Mouse (Mus musculus) MEL (cell line): ENCODE data around the gene Hs3st6. TPM values are rescaled to one million over a fixed set of nuclear protein-coding genes. Genes with fewer than 3 reads are reported as not detected.

Source experiments
- DNase-seq: peaks from one replicate; pipeline ENCODE4 v3.0.0; 2011; ENCODE audit warnings: low read depth, low spot score
- H3K27ac ChIP-seq: 2 replicates; pipeline ENCODE4 v1.5.1; 2012; ENCODE audit warnings: low read depth, mild to moderate bottlenecking, control low read depth, low read length, moderate library complexity; ENCODE audit not compliant: control insufficient read depth
- H3K27me3 ChIP-seq, 2 experiments: fragments of 150-350 bp in 1 of 2; sonication (generic) in 1 of 2; 2 replicates each; pipeline ENCODE4 v1.6.1; 2012; ENCODE audit warnings: low read length in 2 of 2, mild to moderate bottlenecking in 2 of 2, improper control_type of control experiment in 1 of 2, moderate library complexity in 1 of 2; ENCODE audit not compliant: insufficient read depth in 2 of 2, control insufficient read depth in 1 of 2
- H3K36me3 ChIP-seq, 2 experiments: 2 replicates each; pipeline ENCODE4 v1.6.1; 2012 to 2014; ENCODE audit warnings: low read length in 2 of 2, improper control_type of control experiment in 1 of 2, inconsistent platforms in 1 of 2, mild to moderate bottlenecking in 1 of 2; ENCODE audit not compliant: insufficient read depth in 2 of 2, control insufficient read depth in 1 of 2
- H3K4me1 ChIP-seq, 2 experiments: fragments of 150-350 bp in 1 of 2; sonication (generic) in 1 of 2; 2 replicates each; pipeline ENCODE4 v1.6.1; 2012; ENCODE audit warnings: low read length in 2 of 2, improper control_type of control experiment in 1 of 2, mild to moderate bottlenecking in 1 of 2; ENCODE audit not compliant: insufficient read depth in 2 of 2, control insufficient read depth in 1 of 2
- H3K4me3 ChIP-seq, 2 experiments: fragments of 150-350 bp in 1 of 2; sonication (generic) in 1 of 2; 2 replicates each; pipeline ENCODE4 v1.5.1; 2012; ENCODE audit warnings: low read depth in 2 of 2, low read length in 2 of 2, mild to moderate bottlenecking in 2 of 2, moderate library complexity in 2 of 2, control low read depth in 1 of 2, improper control_type of control experiment in 1 of 2; ENCODE audit not compliant: control insufficient read depth in 1 of 2, insufficient read depth in 1 of 2
- H3K79me2 ChIP-seq: 2 replicates; pipeline ENCODE4 v1.6.1; 2012; ENCODE audit warnings: mild to moderate bottlenecking, low read length, moderate library complexity; ENCODE audit not compliant: control insufficient read depth, poor library complexity, insufficient read depth
- H3K9ac ChIP-seq: 2 replicates; pipeline ENCODE4 v1.6.1; 2012; ENCODE audit warnings: low read depth, mild to moderate bottlenecking, control low read depth, low read length, moderate library complexity; ENCODE audit not compliant: control insufficient read depth, poor library complexity, severe bottlenecking
- H3K9me3 ChIP-seq: fragments of 150-350 bp; sonication (generic); replicated peaks from 2 replicates; pipeline ENCODE4 v1.6.1; 2012; ENCODE audit warnings: mild to moderate bottlenecking, low read length, improper control_type of control experiment, moderate library complexity; ENCODE audit not compliant: insufficient read depth
- CHD2 ChIP-seq: IDR thresholded peaks from 2 replicates; pipeline ENCODE4 v1.6.1; 2011; ENCODE audit warnings: low read length, improper control_type of control experiment
- E2F4 ChIP-seq: IDR thresholded peaks from 2 replicates; pipeline ENCODE4 v1.6.1; 2011; ENCODE audit warnings: low read depth, low read length, improper control_type of control experiment, borderline replicate concordance
- ELF1 ChIP-seq: IDR thresholded peaks from 2 replicates; pipeline ENCODE4 v1.6.1; 2014; ENCODE audit warnings: low read depth, mild to moderate bottlenecking, inconsistent platforms, low read length, improper control_type of control experiment, moderate library complexity
- EP300 ChIP-seq, 2 experiments: IDR thresholded peaks; 2 replicates each; pipeline ENCODE4 v1.6.1; 2011; ENCODE audit warnings: improper control_type of control experiment in 2 of 2, low read length in 2 of 2, low read depth in 1 of 2, mild to moderate bottlenecking in 1 of 2
- ETS1 ChIP-seq: IDR thresholded peaks from 2 replicates; pipeline ENCODE4 v1.6.1; 2012; ENCODE audit warnings: low read depth, mild to moderate bottlenecking, inconsistent platforms, low read length, improper control_type of control experiment, moderate library complexity
- GATA1 ChIP-seq: IDR thresholded peaks from 2 replicates; pipeline ENCODE4 v1.6.1; 2011; ENCODE audit warnings: low read depth, low read length, improper control_type of control experiment
- KAT2A ChIP-seq: conservative IDR thresholded peaks from 2 replicates; pipeline ENCODE4 v1.6.1; 2012; ENCODE audit warnings: low read depth, low read length, improper control_type of control experiment, inconsistent platforms
- MAFK ChIP-seq: IDR thresholded peaks from 2 replicates; pipeline ENCODE4 v1.6.1; 2011; ENCODE audit warnings: low read depth, mild to moderate bottlenecking, low read length, improper control_type of control experiment, borderline replicate concordance
- MAX ChIP-seq: IDR thresholded peaks from 2 replicates; pipeline ENCODE4 v1.6.1; 2011; ENCODE audit warnings: low read length, improper control_type of control experiment
- MYC ChIP-seq: IDR thresholded peaks from 2 replicates; pipeline ENCODE4 v1.6.1; 2011; ENCODE audit warnings: low read depth, mild to moderate bottlenecking, low read length, improper control_type of control experiment, moderate library complexity
- POLR2AphosphoS5 ChIP-seq: IDR thresholded peaks from 2 replicates; pipeline ENCODE4 v1.6.1; 2012; ENCODE audit warnings: low read depth, borderline replicate concordance, mild to moderate bottlenecking, inconsistent platforms, low read length, moderate library complexity, mixed read lengths
- RAD21 ChIP-seq: IDR thresholded peaks from 2 replicates; pipeline ENCODE4 v1.6.1; 2011; ENCODE audit warnings: mild to moderate bottlenecking, low read depth, low read length, improper control_type of control experiment
- SIN3A ChIP-seq: IDR thresholded peaks from 2 replicates; pipeline ENCODE4 v1.6.1; 2012; ENCODE audit warnings: low read length, improper control_type of control experiment, inconsistent platforms
- TAL1 ChIP-seq: IDR thresholded peaks from 2 replicates; pipeline ENCODE4 v1.6.1; 2012; ENCODE audit warnings: mild to moderate bottlenecking, inconsistent platforms, low read length, moderate library complexity, mixed read lengths
- TCF12 ChIP-seq: IDR thresholded peaks from 2 replicates; pipeline ENCODE4 v1.6.1; 2014; ENCODE audit warnings: low read depth, mild to moderate bottlenecking, inconsistent platforms, low read length, improper control_type of control experiment, moderate library complexity
- USF2 ChIP-seq, 2 experiments: IDR thresholded peaks; 2 replicates each; pipeline ENCODE4 v1.6.1; 2011 to 2012; ENCODE audit warnings: improper control_type of control experiment in 2 of 2, low read length in 2 of 2, borderline replicate concordance in 1 of 2, inconsistent platforms in 1 of 2, low read depth in 1 of 2, mild to moderate bottlenecking in 1 of 2; ENCODE audit not compliant: insufficient read depth in 1 of 2
- ZC3H11A ChIP-seq: IDR thresholded peaks from 2 replicates; pipeline ENCODE4 v1.6.1; 2012; ENCODE audit warnings: low read depth, mild to moderate bottlenecking, inconsistent platforms, low read length, improper control_type of control experiment
- ZKSCAN1 ChIP-seq: IDR thresholded peaks from 2 replicates; pipeline ENCODE4 v1.6.1; 2012; ENCODE audit warnings: low read depth, mild to moderate bottlenecking, inconsistent platforms, low read length, improper control_type of control experiment, moderate library complexity
- polyA plus RNA-seq, 2 experiments: library from polyadenylated mRNA; stranded (reverse) in 1 of 2; unstranded in 1 of 2; fragments of >175 nt in 1 of 2; fragments of >200 nt in 1 of 2; gene quantifications; 2 replicates each; pipeline versions ENCODE4 v1.2.1 to v1.2.4; 2012; ENCODE audit warnings: low replicate concordance in 2 of 2, low read depth in 1 of 2; ENCODE audit not compliant: insufficient read length in 2 of 2, insufficient read depth in 1 of 2, missing spikeins in 1 of 2
- total RNA-seq: library from RNA; depleted of rRNA; stranded (reverse); fragments of 300-350 nt; gene quantifications from 2 replicates; pipeline ENCODE4 v1.2.3, GENCODE M21; 2012

Hs3st6 gene
- total and polyA plus RNA-seq, 3 experiments: not detected

GRCm38 (mm10) chr17:24729067-24729466 is 23.7 kb upstream of the Hs3st6 start:
- Histone ChIP-seq H3K4me1 (peaks cover 0 to 12% of the 10 kb centered on the region in 2 experiments; a peak in 3 of 4 replicates), H3K79me2 (peaks cover under 1% of the 10 kb centered on the region), H3K4me3 (no peak overlapping the region), H3K27ac (no peak overlapping the region), H3K9ac (no peak overlapping the region), H3K36me3 (peaks cover 0 to 5% of the 10 kb centered on the region in 2 experiments; a peak in 1 of 4 replicates), H3K27me3 (no peaks in the 10 kb centered on the region), H3K9me3 (no peaks in the 10 kb centered on the region)
- TF ChIP-seq E2F4: no peak
- no peak for TF ChIP-seq KAT2A
- TF ChIP-seq ELF1: no peak
- TF ChIP-seq MYC: no peak
- no peak for TF ChIP-seq TAL1
- TF ChIP-seq USF2 (IDR thresholded peaks at IDR 0.05; ENCODE audit: borderline replicate concordance in 1 of 2, insufficient read depth in 1 of 2, low read depth in 1 of 2, low read length in 2 of 2): no peak
- TF ChIP-seq TCF12: no peak
- TF ChIP-seq MAX: no peak
- TF ChIP-seq MAFK: no peak
- TF ChIP-seq ZC3H11A: no peak
- no peak for TF ChIP-seq ZKSCAN1
- no peak for TF ChIP-seq EP300 (IDR thresholded peaks at IDR 0.05; ENCODE audit: low read depth in 1 of 2, low read length in 2 of 2)
- TF ChIP-seq CHD2: no peak
- TF ChIP-seq ETS1: no peak
- no peak for TF ChIP-seq SIN3A
- TF ChIP-seq POLR2AphosphoS5: no peak
- no peak for TF ChIP-seq RAD21
- no peak for TF ChIP-seq GATA1
- no peak for DNase-seq

- H3K4me1 ChIP-seq: peaks cover 0 to 17% of the 10 kb centered on the region in 2 experiments; a peak in 3 of 4 replicates
These were observed 22.0 kb upstream of the Hs3st6 start for GRCm38 (mm10) chr17:24730787-24731186.

More at GRCm38 (mm10) chr17:24730787-24731186, 22.0 kb upstream of the Hs3st6 start:
- DNase-seq: no peak
- Histone ChIP-seq H3K9ac (no peak overlapping the region), H3K27me3 (no peaks in the 10 kb centered on the region), H3K4me3 (no peak overlapping the region), H3K79me2 (no peaks in the 10 kb centered on the region), H3K9me3 (no peaks in the 10 kb centered on the region), H3K36me3 (peaks cover 0 to 5% of the 10 kb centered on the region in 2 experiments; a peak in 1 of 4 replicates), H3K27ac (no peak overlapping the region)
- TF ChIP-seq TCF12: no peak
